Mouse (Mus musculus) CH12.LX (cell line): ENCODE results near the gene Adgrf2.

Source experiments
- CHD2 ChIP-seq: IDR thresholded peaks from 2 replicates; pipeline ENCODE4 v1.6.1; 2011; ENCODE audit warnings: low read length, improper control_type of control experiment
- CTCF ChIP-seq, 2 experiments: IDR thresholded peaks in 1 of 2; conservative IDR thresholded peaks in 1 of 2; 2 replicates each; pipeline ENCODE4 v1.5.1; 2011 to 2012; ENCODE audit warnings: low read depth in 2 of 2, low read length in 2 of 2, improper control_type of control experiment in 1 of 2, inconsistent platforms in 1 of 2, mild to moderate bottlenecking in 1 of 2, moderate library complexity in 1 of 2
- GABPA ChIP-seq: IDR thresholded peaks from 2 replicates; pipeline ENCODE4 v1.6.1; 2012; ENCODE audit warnings: low read depth, low read length, improper control_type of control experiment, inconsistent platforms; ENCODE audit not compliant: insufficient replicate concordance
- JUND ChIP-seq: conservative IDR thresholded peaks from 2 replicates; pipeline ENCODE4 v1.6.1; 2011; ENCODE audit warnings: low read depth, low read length, improper control_type of control experiment
- POLR2A ChIP-seq: IDR thresholded peaks from 2 replicates; pipeline ENCODE4 v1.6.1; 2011; ENCODE audit warnings: low read depth, mild to moderate bottlenecking, improper control_type of control experiment, low read length
- RAD21 ChIP-seq: IDR thresholded peaks from 2 replicates; pipeline ENCODE4 v1.6.1; 2011; ENCODE audit warnings: low read depth, mild to moderate bottlenecking, low read length, improper control_type of control experiment, moderate library complexity
- RCOR1 ChIP-seq: conservative IDR thresholded peaks from 2 replicates; pipeline ENCODE4 v1.6.1; 2012; ENCODE audit warnings: low read depth, mild to moderate bottlenecking, inconsistent platforms, low read length, improper control_type of control experiment
- USF1 ChIP-seq: IDR thresholded peaks from 2 replicates; pipeline ENCODE4 v1.6.1; 2014; ENCODE audit warnings: low read depth, mild to moderate bottlenecking, inconsistent platforms, low read length, improper control_type of control experiment

DNA sequence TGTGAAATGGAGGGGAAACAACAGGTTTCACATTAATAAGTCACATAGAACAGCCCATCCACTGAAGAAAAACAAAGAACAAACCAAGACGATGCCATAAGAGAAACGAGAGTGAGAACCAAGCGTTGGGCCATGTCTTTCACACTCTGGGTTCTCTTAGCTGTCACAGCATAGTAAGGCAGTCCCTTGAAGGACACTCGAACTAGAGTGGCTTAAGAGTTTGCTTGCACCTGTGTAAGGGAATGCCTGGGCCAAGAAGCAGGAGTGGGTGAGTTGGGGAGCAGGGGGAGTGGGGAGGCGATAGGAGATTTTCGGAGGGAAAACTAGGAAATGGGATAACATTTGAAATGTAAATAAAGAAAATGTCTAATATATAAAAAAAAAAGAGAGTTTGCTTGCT lies 3.2 kb downstream of the Adgrf2 start:
- TF ChIP-seq CHD2 (no peak), CTCF (conservative IDR thresholded peaks at IDR 0.05 in 1 of 2, IDR thresholded peaks at IDR 0.05 in 1 of 2; ENCODE audit: low read depth in 2 of 2, low read length in 2 of 2) (no peak), RAD21 (no peak), POLR2A (no peak), JUND (no peak), RCOR1 (no peak), USF1 (no peak), GABPA (no peak)
